Mouse (Mus musculus): Measurements from ENCODE around the gene Cpsf3. TPM values are rescaled to one million over a fixed set of nuclear protein-coding genes. Genes with fewer than 3 reads are reported as not detected.
A peak's percentile ranks its signal among the peaks of the same experiment; 100 is the strongest.

The Cpsf3 gene
- polyA plus RNA-seq, 1 experiment from 2014 or later: 122 TPM

DNA sequence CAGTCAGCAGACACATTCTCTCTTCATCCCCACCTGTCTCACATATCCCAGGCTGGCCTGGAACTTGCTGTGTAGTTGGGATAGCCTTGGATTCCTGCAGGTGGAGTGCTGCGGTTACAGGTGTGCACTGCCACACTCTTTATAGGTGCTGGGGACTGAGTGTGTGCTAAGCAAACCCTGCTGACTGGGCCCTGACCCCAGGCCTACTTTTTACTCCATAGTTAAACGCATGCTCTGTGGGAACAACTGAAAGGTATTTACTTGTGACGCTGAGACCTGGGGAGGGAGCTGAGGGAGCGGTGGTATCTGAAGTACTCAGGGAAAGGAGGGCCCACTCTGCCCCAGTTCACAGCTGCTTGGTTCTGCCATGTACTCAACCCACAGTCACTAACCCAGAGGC is 37.1 kb downstream of the Cpsf3 start:
- H3K9ac ChIP-seq (ENCODE audit: low read length): no peak overlapping the region
- H3K27ac ChIP-seq (ENCODE audit: low read depth): no peak overlapping the region
- 80% methylated on average over 4 of the region's 4 CpGs for WGBS
- no peak for DNase-seq (ENCODE audit: low spot score)
- H3K4me3 ChIP-seq (ENCODE audit: low read depth, low read length): no peak overlapping the region
- H3K27me3 ChIP-seq (replicated peaks; ENCODE audit: control insufficient read depth, insufficient read depth, low read length): no peaks in the 10 kb centered on the region
- peaks cover 59% of the 10 kb centered on the region for H3K36me3 ChIP-seq (ENCODE audit: control insufficient read depth, insufficient read depth, low read length)
- H3K4me2 ChIP-seq (ENCODE audit: low read length): no peak overlapping the region
- no peak for ATAC-seq (replicated peaks; ENCODE audit: low FRiP score, low TSS enrichment, low read depth)
- H3K4me1 ChIP-seq (replicated peaks; ENCODE audit: control insufficient read depth, insufficient read depth, low read length): 0 out of 2 replicates have a peak, but pooled peaks cover under 1% of the 10 kb centered on the region
- H3K9me3 ChIP-seq (ENCODE audit: control insufficient read depth, low read length): no peaks in the 10 kb centered on the region

DNA sequence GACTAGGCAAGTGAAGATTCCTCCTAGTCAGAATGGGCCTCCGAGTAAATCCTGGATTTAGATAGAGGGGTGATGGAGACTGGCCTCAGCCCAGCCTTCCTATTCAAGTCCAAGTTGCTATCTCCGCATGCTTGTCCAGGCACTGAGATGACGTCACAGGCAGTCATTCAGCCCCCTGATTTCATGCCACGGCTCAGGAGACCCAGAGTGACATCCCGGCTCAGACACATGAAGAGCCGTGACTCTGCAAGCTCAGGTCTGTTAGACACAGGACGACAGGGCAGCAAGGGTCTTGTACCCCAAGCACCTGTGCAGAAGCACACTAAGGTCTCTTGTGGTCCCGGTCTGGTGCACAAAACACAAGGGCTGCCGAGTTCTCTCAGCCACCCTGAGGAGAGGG is 37.7 kb downstream of the Cpsf3 start:
- H3K9me3 ChIP-seq (ENCODE audit: control insufficient read depth, low read length): no peaks in the 10 kb centered on the region
- H3K27me3 ChIP-seq (replicated peaks; ENCODE audit: control insufficient read depth, insufficient read depth, low read length): no peaks in the 10 kb centered on the region
- peaks cover 65% of the 10 kb centered on the region for H3K36me3 ChIP-seq (ENCODE audit: control insufficient read depth, insufficient read depth, low read length)
- ATAC-seq (replicated peaks; ENCODE audit: low FRiP score, low TSS enrichment, low read depth) (no peak), DNase-seq (ENCODE audit: low spot score) (no peak)
- no peak overlapping the region for H3K4me2 ChIP-seq (ENCODE audit: low read length)
- no peak overlapping the region for H3K27ac ChIP-seq (ENCODE audit: low read depth)
- 85% methylated on average over 9 of the region's 9 CpGs for WGBS
- H3K4me3 ChIP-seq (ENCODE audit: low read depth, low read length): no peak overlapping the region
- no peak overlapping the region for H3K9ac ChIP-seq (ENCODE audit: low read length)
- H3K4me1 ChIP-seq (replicated peaks; ENCODE audit: control insufficient read depth, insufficient read depth, low read length): no peaks in the 10 kb centered on the region

DNA sequence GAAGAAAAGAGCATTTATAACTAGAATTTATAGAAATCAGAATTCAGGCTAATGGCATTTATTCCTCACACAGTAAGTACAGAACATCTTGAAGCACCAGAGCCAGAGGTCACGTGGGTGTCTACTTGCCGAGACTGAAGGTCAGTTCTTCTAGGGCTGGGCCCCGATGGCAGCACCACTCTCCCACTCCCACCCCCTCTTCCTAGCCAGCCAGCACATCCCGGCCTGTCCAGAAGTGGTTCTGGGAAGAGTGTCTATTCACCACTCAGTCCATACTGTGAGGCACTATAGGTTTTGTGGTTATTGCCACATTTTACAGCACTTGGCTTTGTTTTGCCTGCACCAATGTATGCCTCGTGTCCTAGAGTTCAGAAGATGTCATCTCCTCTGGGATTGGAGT is 38.9 kb downstream of the Cpsf3 start:
- Histone ChIP-seq H3K27ac (ENCODE audit: low read depth) (no peak overlapping the region), H3K27me3 (replicated peaks; ENCODE audit: control insufficient read depth, insufficient read depth, low read length) (no peaks in the 10 kb centered on the region), H3K36me3 (ENCODE audit: control insufficient read depth, insufficient read depth, low read length) (peaks cover 75% of the 10 kb centered on the region), H3K4me3 (ENCODE audit: low read depth, low read length) (no peak overlapping the region), H3K9ac (ENCODE audit: low read length) (no peak overlapping the region), H3K9me3 (ENCODE audit: control insufficient read depth, low read length) (no peaks in the 10 kb centered on the region), H3K4me1 (replicated peaks; ENCODE audit: control insufficient read depth, insufficient read depth, low read length) (no peaks in the 10 kb centered on the region), H3K4me2 (ENCODE audit: low read length) (no peak overlapping the region)
- WGBS: 85% methylated on average over 5 of the region's 5 CpGs
- no peak for DNase-seq (ENCODE audit: low spot score)
- ATAC-seq (replicated peaks; ENCODE audit: low FRiP score, low TSS enrichment, low read depth): no peak

GRCm38 (mm10) chr12:21325266-21325665 is 40.1 kb downstream of the Cpsf3 start:
- no peak overlapping the region for H3K4me2 ChIP-seq (ENCODE audit: low read length)
- 91% methylated on average over 8 of the region's 8 CpGs for WGBS
- no peaks in the 10 kb centered on the region for H3K9me3 ChIP-seq (ENCODE audit: control insufficient read depth, low read length)

GRCm38 (mm10) chr12:21326325-21326724 is 41.1 kb downstream of the Cpsf3 start:
- ATAC-seq (replicated peaks; ENCODE audit: low FRiP score, low TSS enrichment, low read depth) (no peak), DNase-seq (ENCODE audit: low spot score) (no peak)
- 91% methylated on average over 3 of the region's 3 CpGs for WGBS
- no peak overlapping the region for H3K27ac ChIP-seq (ENCODE audit: low read depth)
- H3K36me3 ChIP-seq (ENCODE audit: control insufficient read depth, insufficient read depth, low read length): peaks cover 78% of the 10 kb centered on the region
- no peaks in the 10 kb centered on the region for H3K27me3 ChIP-seq (replicated peaks; ENCODE audit: control insufficient read depth, insufficient read depth, low read length)
- no peaks in the 10 kb centered on the region for H3K4me1 ChIP-seq (replicated peaks; ENCODE audit: control insufficient read depth, insufficient read depth, low read length)
- no peak overlapping the region for H3K4me2 ChIP-seq (ENCODE audit: low read length)
- no peaks in the 10 kb centered on the region for H3K9me3 ChIP-seq (ENCODE audit: control insufficient read depth, low read length)
- H3K9ac ChIP-seq (ENCODE audit: low read length): no peak overlapping the region
- H3K4me3 ChIP-seq (ENCODE audit: low read depth, low read length): no peak overlapping the region

More at GRCm38 (mm10) chr12:21325266-21325665, 40.1 kb downstream of the Cpsf3 start:
- H3K9ac ChIP-seq (ENCODE audit: low read length): no peak overlapping the region
- H3K4me1 ChIP-seq (replicated peaks; ENCODE audit: control insufficient read depth, insufficient read depth, low read length): no peaks in the 10 kb centered on the region
- no peak for ATAC-seq (replicated peaks; ENCODE audit: low FRiP score, low TSS enrichment, low read depth)
- peak; percentile 48 for DNase-seq (ENCODE audit: low spot score)
- H3K36me3 ChIP-seq (ENCODE audit: control insufficient read depth, insufficient read depth, low read length): peaks cover 79% of the 10 kb centered on the region
- H3K4me3 ChIP-seq (ENCODE audit: low read depth, low read length): no peak overlapping the region
- H3K27ac ChIP-seq (ENCODE audit: low read depth): no peak overlapping the region
- no peaks in the 10 kb centered on the region for H3K27me3 ChIP-seq (replicated peaks; ENCODE audit: control insufficient read depth, insufficient read depth, low read length)

- no peaks in the 10 kb centered on the region for H3K4me1 ChIP-seq (replicated peaks; ENCODE audit: control insufficient read depth, insufficient read depth, low read length)
- 81% methylated on average over 9 of the region's 9 CpGs for WGBS
- peak; percentile 39 for DNase-seq (ENCODE audit: low spot score)
- ATAC-seq (replicated peaks; ENCODE audit: low FRiP score, low TSS enrichment, low read depth): no peak
- no peak overlapping the region for H3K27ac ChIP-seq (ENCODE audit: low read depth)
- no peak overlapping the region for H3K4me3 ChIP-seq (ENCODE audit: low read depth, low read length)
- H3K4me2 ChIP-seq (ENCODE audit: low read length): no peak overlapping the region
- no peak overlapping the region for H3K9ac ChIP-seq (ENCODE audit: low read length)
- H3K9me3 ChIP-seq (ENCODE audit: control insufficient read depth, low read length): no peaks in the 10 kb centered on the region
- H3K36me3 ChIP-seq (ENCODE audit: control insufficient read depth, insufficient read depth, low read length): peaks cover 79% of the 10 kb centered on the region
- no peaks in the 10 kb centered on the region for H3K27me3 ChIP-seq (replicated peaks; ENCODE audit: control insufficient read depth, insufficient read depth, low read length)
Observed at GRCm38 (mm10) chr12:21329661-21330400, 44.6 kb downstream of the Cpsf3 start.

DNA sequence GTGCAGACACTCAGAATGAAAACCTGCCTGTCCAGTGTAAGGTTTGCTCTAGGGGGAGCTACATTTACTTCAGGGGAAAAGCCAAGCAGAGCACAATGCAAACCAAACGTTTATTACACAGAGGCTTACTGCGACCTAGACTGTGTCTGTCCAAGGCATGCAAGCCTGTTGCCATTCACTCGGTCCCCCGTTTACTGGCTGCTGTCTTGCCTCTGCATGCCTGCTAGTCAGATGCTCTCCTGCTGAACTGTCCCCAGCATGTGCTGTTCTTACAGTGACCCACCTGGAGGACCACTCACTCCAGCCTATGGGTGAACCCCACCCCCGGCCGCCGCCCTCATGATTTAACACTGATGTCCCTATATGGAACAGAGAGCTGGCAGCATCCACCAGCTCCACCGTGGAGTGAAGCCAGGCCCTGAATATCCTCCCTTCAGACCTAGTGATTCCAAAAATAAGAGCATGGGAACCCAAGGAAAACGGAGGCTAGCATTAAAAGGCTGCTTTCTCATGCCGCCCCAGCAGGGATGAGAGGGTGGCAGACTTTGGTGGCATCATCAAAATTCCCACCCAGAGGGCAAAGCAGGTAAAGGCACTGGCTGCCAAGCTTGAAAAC is 45.9 kb downstream of the Cpsf3 start:
- no peak overlapping the region for H3K4me3 ChIP-seq (ENCODE audit: low read depth, low read length)
- peaks cover 78% of the 10 kb centered on the region for H3K36me3 ChIP-seq (ENCODE audit: control insufficient read depth, insufficient read depth, low read length)
- H3K27me3 ChIP-seq (replicated peaks; ENCODE audit: control insufficient read depth, insufficient read depth, low read length): no peaks in the 10 kb centered on the region
- H3K9ac ChIP-seq (ENCODE audit: low read length): no peak overlapping the region
- no peak overlapping the region for H3K4me2 ChIP-seq (ENCODE audit: low read length)
- ATAC-seq (replicated peaks; ENCODE audit: low FRiP score, low TSS enrichment, low read depth) (no peak), DNase-seq (ENCODE audit: low spot score) (no peak)
- no peaks in the 10 kb centered on the region for H3K4me1 ChIP-seq (replicated peaks; ENCODE audit: control insufficient read depth, insufficient read depth, low read length)
- H3K27ac ChIP-seq (ENCODE audit: low read depth): no peak overlapping the region
- WGBS: 83% methylated on average over 10 of the region's 10 CpGs
- H3K9me3 ChIP-seq (ENCODE audit: control insufficient read depth, low read length): no peaks in the 10 kb centered on the region

DNA sequence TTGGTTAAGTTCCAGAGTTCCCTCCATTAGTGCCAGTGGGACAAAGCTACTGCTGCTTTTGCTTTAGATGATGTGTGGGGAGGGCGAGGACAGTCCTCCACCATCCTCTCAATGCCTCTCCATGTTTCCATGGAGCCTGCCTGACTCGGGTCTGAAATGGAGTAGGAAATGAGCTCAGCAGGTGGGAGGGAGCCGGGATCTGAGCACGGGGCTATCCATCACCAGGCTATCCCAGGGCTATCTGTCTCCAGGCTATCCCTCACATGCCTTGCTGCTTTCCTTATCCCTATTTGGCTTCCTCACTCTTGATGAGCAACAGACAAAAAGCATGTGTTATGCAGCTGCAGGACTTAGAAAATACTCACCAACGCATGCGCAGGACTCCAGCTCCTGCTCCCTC is 46.5 kb downstream of the Cpsf3 start:
- Histone ChIP-seq H3K27ac (ENCODE audit: low read depth) (no peak overlapping the region), H3K9me3 (ENCODE audit: control insufficient read depth, low read length) (no peaks in the 10 kb centered on the region), H3K4me2 (ENCODE audit: low read length) (no peak overlapping the region), H3K36me3 (ENCODE audit: control insufficient read depth, insufficient read depth, low read length) (peaks cover 82% of the 10 kb centered on the region), H3K27me3 (replicated peaks; ENCODE audit: control insufficient read depth, insufficient read depth, low read length) (no peaks in the 10 kb centered on the region), H3K9ac (ENCODE audit: low read length) (no peak overlapping the region), H3K4me1 (replicated peaks; ENCODE audit: control insufficient read depth, insufficient read depth, low read length) (no peaks in the 10 kb centered on the region), H3K4me3 (ENCODE audit: low read depth, low read length) (no peak overlapping the region)
- ATAC-seq (replicated peaks; ENCODE audit: low FRiP score, low TSS enrichment, low read depth) (no peak), DNase-seq (ENCODE audit: low spot score) (no peak)
- 89% methylated on average over 6 of the region's 6 CpGs for WGBS

GRCm38 (mm10) chr12:21333021-21333420 is 47.8 kb downstream of the Cpsf3 start:
- DNase-seq (ENCODE audit: low spot score): no peak
- Histone ChIP-seq H3K4me1 (replicated peaks; ENCODE audit: control insufficient read depth, insufficient read depth, low read length) (no peaks in the 10 kb centered on the region), H3K27me3 (replicated peaks; ENCODE audit: control insufficient read depth, insufficient read depth, low read length) (no peaks in the 10 kb centered on the region), H3K4me3 (ENCODE audit: low read depth, low read length) (no peak overlapping the region), H3K4me2 (ENCODE audit: low read length) (no peak overlapping the region), H3K9me3 (ENCODE audit: control insufficient read depth, low read length) (no peaks in the 10 kb centered on the region), H3K9ac (ENCODE audit: low read length) (no peak overlapping the region), H3K27ac (ENCODE audit: low read depth) (no peak overlapping the region), H3K36me3 (ENCODE audit: control insufficient read depth, insufficient read depth, low read length) (peaks cover 80% of the 10 kb centered on the region)
- 91% methylated on average over 7 of the region's 7 CpGs for whole genome bisulfite sequencing
- ATAC-seq (replicated peaks; ENCODE audit: low FRiP score, low TSS enrichment, low read depth): no peak

Measured in intestine, embryonic 14.5 days (tissue).